Mouse (Mus musculus) brain, adult 10 weeks (tissue): ENCODE measurements around the gene Ipo4. TPM values are rescaled to one million over a fixed set of nuclear protein-coding genes. Genes with fewer than 3 reads are reported as not detected.

Experiments used
- polyA plus RNA-seq: library from polyadenylated mRNA; stranded (reverse); fragments of 350-450 nt; fragmentation: Illumina TruSeq; extraction: RNeasy Lipid Tissue Mini Kit (QIAGEN cat#74804); gene quantifications from one replicate; pipeline ENCODE4 v1.2.3, GENCODE M21; 2015; ENCODE audit warnings: low read depth, low replicate concordance

Gene Ipo4
- polyA plus RNA-seq, 1 experiment from 2014 or later, result 62.3 TPM

Other genes with a start within 250 kb of the Ipo4 start
- 22.7 TPM for gene Dhrs4, start 157.2 kb downstream of the Ipo4 start, polyA plus RNA-seq
- 27.2 TPM for gene Carmil3, start 145.3 kb downstream of the Ipo4 start, polyA plus RNA-seq
- 132 TPM for gene Cpne6, start 125.5 kb downstream of the Ipo4 start, polyA plus RNA-seq
- gene Nrl, start 111.0 kb downstream of the Ipo4 start, polyA plus RNA-seq, result 0.31 TPM
- 19.9 TPM for gene Pck2, start 95.7 kb downstream of the Ipo4 start, polyA plus RNA-seq
- 92.2 TPM for gene Dcaf11, start 76.0 kb downstream of the Ipo4 start, polyA plus RNA-seq
- gene A730061H03Rik, start 75.6 kb downstream of the Ipo4 start, polyA plus RNA-seq, result not detected
- not detected for gene Fitm1, start 60.3 kb downstream of the Ipo4 start, polyA plus RNA-seq
- 73.4 TPM for gene Psme1, start 57.8 kb downstream of the Ipo4 start, polyA plus RNA-seq
- gene Emc9, start 50.7 kb downstream of the Ipo4 start, polyA plus RNA-seq, result 54.3 TPM
- 78.9 TPM for gene Psme2, start 44.8 kb downstream of the Ipo4 start, polyA plus RNA-seq
- gene Rnf31, start 44.2 kb downstream of the Ipo4 start, polyA plus RNA-seq, result 18.8 TPM
- gene Irf9, start 32.4 kb downstream of the Ipo4 start, polyA plus RNA-seq, result 14.3 TPM
- 6.2 TPM for gene Rec8, start 17.9 kb downstream of the Ipo4 start, polyA plus RNA-seq
- gene Gm49378, start 1.9 kb upstream of the Ipo4 start, polyA plus RNA-seq, result 1.6 TPM
- gene Tm9sf1, start 7.8 kb upstream of the Ipo4 start, polyA plus RNA-seq, result 32.2 TPM
- gene Tssk4, start 14.2 kb upstream of the Ipo4 start, polyA plus RNA-seq, result not detected
- 61.1 TPM for gene Mdp1, start 24.6 kb upstream of the Ipo4 start, polyA plus RNA-seq
- gene Gmpr2, start 36.0 kb upstream of the Ipo4 start, polyA plus RNA-seq, result 36.9 TPM
- gene Nedd8, start 36.2 kb upstream of the Ipo4 start, polyA plus RNA-seq, result 255 TPM
- 16.0 TPM for gene Tinf2, start 45.9 kb upstream of the Ipo4 start, polyA plus RNA-seq
- not detected for gene Tgm1, start 78.0 kb upstream of the Ipo4 start, polyA plus RNA-seq
- 47.6 TPM for gene Rabggta, start 86.3 kb upstream of the Ipo4 start, polyA plus RNA-seq
- 122 TPM for gene Dhrs1, start 109.7 kb upstream of the Ipo4 start, polyA plus RNA-seq
- gene Nop9, start 109.7 kb upstream of the Ipo4 start, polyA plus RNA-seq, result 6.9 TPM
- 9.8 TPM for gene Cideb, start 122.5 kb upstream of the Ipo4 start, polyA plus RNA-seq
- gene Ltb4r2, start 125.5 kb upstream of the Ipo4 start, polyA plus RNA-seq, result 0.12 TPM
- not detected for gene Ltb4r1, start 130.0 kb upstream of the Ipo4 start, polyA plus RNA-seq
- 5.3 TPM for gene Adcy4, start 148.1 kb upstream of the Ipo4 start, polyA plus RNA-seq
- 0.25 TPM for gene Ripk3, start 152.9 kb upstream of the Ipo4 start, polyA plus RNA-seq
- 2.3 TPM for gene Nfatc4, start 187.2 kb upstream of the Ipo4 start, polyA plus RNA-seq
- gene Nynrin, start 218.1 kb upstream of the Ipo4 start, polyA plus RNA-seq, result 3.9 TPM
- gene Cbln3, start 248.4 kb upstream of the Ipo4 start, polyA plus RNA-seq, result 0.49 TPM
- gene Khnyn, start 249.0 kb upstream of the Ipo4 start, polyA plus RNA-seq, result 9.0 TPM